Mouse (Mus musculus) stomach, postnatal 0 days (tissue): Measurements from ENCODE around the gene Flnb. TPM values are rescaled to one million over a fixed set of nuclear protein-coding genes. Genes with fewer than 3 reads are reported as not detected.

Source experiments
- ATAC-seq: fragments of 200-750 bp; cut with Nextera tagmentation; 2 replicates; pipeline ENCODE4 v1.8.0; 2017; ENCODE audit not compliant: low FRiP score, low TSS enrichment
- DNase-seq: peaks from one replicate; pipeline ENCODE4 v3.0.0-alpha.2; 2016; ENCODE audit warnings: low spot score
- H3K27ac ChIP-seq: fragments of 300-500 bp; sonication (generic); replicated peaks from 2 replicates; pipeline ENCODE4 v1.5.1; 2014; ENCODE audit warnings: mild to moderate bottlenecking, control low read depth
- H3K27me3 ChIP-seq: fragments of 300-500 bp; sonication (generic); 2 replicates; pipeline ENCODE4 v1.6.1; 2014; ENCODE audit warnings: low read length; ENCODE audit not compliant: control insufficient read depth, insufficient read depth
- H3K36me3 ChIP-seq: fragments of 300-500 bp; sonication (generic); 2 replicates; pipeline ENCODE4 v1.6.1; 2014; ENCODE audit warnings: low read length, mixed read lengths; ENCODE audit not compliant: control insufficient read depth, insufficient read depth
- H3K4me1 ChIP-seq: fragments of 300-500 bp; sonication (generic); replicated peaks from 2 replicates; pipeline ENCODE4 v1.6.1; 2014; ENCODE audit warnings: antibody characterized with exemption; ENCODE audit not compliant: control insufficient read depth, insufficient read depth
- H3K4me2 ChIP-seq: fragments of 300-500 bp; sonication (generic); replicated peaks from 2 replicates; pipeline ENCODE4 v1.6.1; 2014; ENCODE audit warnings: low read depth, mild to moderate bottlenecking, control low read depth, moderate library complexity
- H3K4me3 ChIP-seq: fragments of 300-500 bp; sonication (generic); 2 replicates; pipeline ENCODE4 v1.5.1; 2014; ENCODE audit warnings: low read depth, low read length, control low read depth
- H3K9ac ChIP-seq: fragments of 300-500 bp; sonication (generic); 2 replicates; pipeline ENCODE4 v1.6.1; 2014; ENCODE audit warnings: mild to moderate bottlenecking, low read length, control low read depth, mixed read lengths
- H3K9me3 ChIP-seq: fragments of 300-500 bp; sonication (generic); 2 replicates; pipeline ENCODE4 v1.6.1; 2016; ENCODE audit warnings: low read length; ENCODE audit not compliant: control insufficient read depth
- CTCF ChIP-seq: IDR thresholded peaks from 2 replicates; pipeline ENCODE4 v1.5.1; 2016; ENCODE audit warnings: antibody characterized with exemption, low read depth, mild to moderate bottlenecking, moderate library complexity
- EP300 ChIP-seq: optimal IDR thresholded peaks from 2 replicates; pipeline ENCODE3; 2016; ENCODE audit warnings: antibody characterized with exemption
- WGBS: fragments of 180-500 bp; shearing (Covaris S2); extraction: QIAGEN DNeasy Blood & Tissue Kit; methylation state at CpG from one replicate; pipeline ENCODE4 v1.1.7; 2014; 5-methylcytosine and 5-hydroxymethylcytosine counted together
- polyA plus RNA-seq: library from polyadenylated mRNA; unstranded; fragments of >200 nt; fragmentation: Nextera tagmentation; extraction: Ambion mirVana; gene quantifications from 2 replicates; pipeline ENCODE4 v1.2.1, GENCODE M21; 2015

The Flnb gene
- polyA plus RNA-seq, 1 experiment from 2014 or later, result 8.3 TPM

- no peaks in the 10 kb centered on the region for H3K36me3 ChIP-seq
- H3K27ac ChIP-seq, result no peak overlapping the region
- no peaks in the 10 kb centered on the region for H3K9me3 ChIP-seq
- no peak overlapping the region for H3K9ac ChIP-seq
- 89% methylated on average over 1 of the region's 1 CpGs for WGBS
- H3K4me1 ChIP-seq, result peaks cover 5% of the 10 kb centered on the region; the same call in 1 of the 2 replicates
- no peaks in the 10 kb centered on the region for H3K27me3 ChIP-seq
- DNase-seq (no peak), ATAC-seq (peak; percentile 30; the same call in 1 of the 2 replicates)
- H3K4me2 ChIP-seq, result no peak overlapping the region
- H3K4me3 ChIP-seq, result no peak overlapping the region
- no peak for TF ChIP-seq EP300
Measured at GRCm38 (mm10) chr14:7861275-7861674, 43.5 kb downstream of the Flnb start.

GRCm38 (mm10) chr14:7862226-7862625 lies 44.5 kb downstream of the Flnb start:
- ATAC-seq, result no peak
- no peak overlapping the region for H3K4me3 ChIP-seq
- no peaks in the 10 kb centered on the region for H3K27me3 ChIP-seq
- no peaks in the 10 kb centered on the region for H3K36me3 ChIP-seq
- H3K9ac ChIP-seq, result no peak overlapping the region
- WGBS, result 66% methylated on average over 2 of the region's 2 CpGs
- no peaks in the 10 kb centered on the region for H3K9me3 ChIP-seq
- no peak overlapping the region for H3K27ac ChIP-seq
- no peak for DNase-seq
- no peak overlapping the region for H3K4me2 ChIP-seq
- TF ChIP-seq EP300 (no peak), CTCF (no peak)
- peaks cover 5% of the 10 kb centered on the region; the same call in 1 of the 2 replicates for H3K4me1 ChIP-seq

GRCm38 (mm10) chr14:7863199-7863598 lies 45.4 kb downstream of the Flnb start:
- Histone ChIP-seq H3K9me3 (no peaks in the 10 kb centered on the region), H3K4me2 (no peak overlapping the region), H3K9ac (no peak overlapping the region), H3K4me3 (no peak overlapping the region), H3K36me3 (no peaks in the 10 kb centered on the region), H3K4me1 (peaks cover 5% of the 10 kb centered on the region; the same call in 1 of the 2 replicates), H3K27ac (no peak overlapping the region), H3K27me3 (no peaks in the 10 kb centered on the region)
- ATAC-seq (no peak), DNase-seq (no peak)
- 73% methylated on average over 5 of the region's 5 CpGs for WGBS
- TF ChIP-seq EP300, result no peak
- no peak for TF ChIP-seq CTCF

GRCm38 (mm10) chr14:7863871-7864505 lies 46.2 kb downstream of the Flnb start:
- Histone ChIP-seq H3K27me3 (no peaks in the 10 kb centered on the region), H3K4me3 (no peak overlapping the region), H3K4me1 (peaks cover 5% of the 10 kb centered on the region; the same call in 1 of the 2 replicates), H3K9ac (no peak overlapping the region), H3K27ac (peak overlapping the region; percentile 18; the same call in 1 of the 2 replicates), H3K4me2 (no peak overlapping the region), H3K9me3 (no peaks in the 10 kb centered on the region), H3K36me3 (no peaks in the 10 kb centered on the region)
- TF ChIP-seq EP300 (no peak), CTCF (no peak)
- DNase-seq (peak; percentile 30), ATAC-seq (peak; percentile 45; the same call in 1 of the 2 replicates)
- 38% methylated on average over 9 of the region's 9 CpGs for WGBS

GRCm38 (mm10) chr14:7864506-7864899 lies 46.7 kb downstream of the Flnb start:
- Histone ChIP-seq H3K9ac (no peak overlapping the region), H3K9me3 (no peaks in the 10 kb centered on the region), H3K36me3 (no peaks in the 10 kb centered on the region), H3K27me3 (no peaks in the 10 kb centered on the region), H3K27ac (no peak overlapping the region), H3K4me2 (no peak overlapping the region), H3K4me1 (peaks cover 5% of the 10 kb centered on the region; the same call in 1 of the 2 replicates), H3K4me3 (no peak overlapping the region)
- TF ChIP-seq CTCF (no peak), EP300 (no peak)
- DNase-seq, result no peak
- 59% methylated on average over 9 of the region's 9 CpGs for WGBS
- no peak for ATAC-seq

- no peak for TF ChIP-seq CTCF
- no peak for TF ChIP-seq EP300
- H3K36me3 ChIP-seq, result no peaks in the 10 kb centered on the region
- no peaks in the 10 kb centered on the region for H3K27me3 ChIP-seq
- no peaks in the 10 kb centered on the region for H3K9me3 ChIP-seq
- H3K9ac ChIP-seq, result no peak overlapping the region
- DNase-seq (no peak), ATAC-seq (no peak)
- no peak overlapping the region for H3K27ac ChIP-seq
- H3K4me2 ChIP-seq, result no peak overlapping the region
- H3K4me3 ChIP-seq, result no peak overlapping the region
- H3K4me1 ChIP-seq, result peaks cover 5% of the 10 kb centered on the region; the same call in 1 of the 2 replicates
- 87% methylated on average over 7 of the region's 7 CpGs for WGBS
Measured at GRCm38 (mm10) chr14:7867224-7867623, 49.5 kb downstream of the Flnb start.
